Mouse (Mus musculus): ENCODE data around the gene Lpar1.

GRCm38 (mm10) chr4:58581191-58581590 is 27.5 kb upstream of the Lpar1 start:
- TF ChIP-seq CTCF (IDR thresholded peaks at IDR 0.05; ENCODE audit: low read depth) = no peak
- TF ChIP-seq EP300 (optimal IDR thresholded peaks at IDR 0.05) = no peak
